Mouse (Mus musculus) embryo, embryonic 9.5 days (tissue): ENCODE results near the gene Wee2.
A peak's percentile ranks its signal among the peaks of the same experiment; 100 is the strongest.

Source experiments
- DNase-seq: peaks from one replicate; pipeline ENCODE4 v3.0.0-alpha.2; 2017; ENCODE audit errors: extremely low spot score

Wee2 gene

GRCm38 (mm10) chr6:40435151-40436046, 3.5 kb upstream of the Wee2 start:
- peak; percentile 67 for DNase-seq

GRCm38 (mm10) chr6:40436047-40436483, 2.8 kb upstream of the Wee2 start, which contains the start of gene E330009J07Rik:
TSS of gene E330009J07Rik (minus strand) at chr6:40436135.
- peak; percentile 83 for DNase-seq

GRCm38 (mm10) chr6:40439731-40440130, 843 bp downstream of the Wee2 start:
- DNase-seq = no peak

- DNase-seq = no peak
Measured at GRCm38 (mm10) chr6:40441276-40441675, 2.4 kb downstream of the Wee2 start.

GRCm38 (mm10) chr6:40441755-40442154, 2.9 kb downstream of the Wee2 start:
- DNase-seq = no peak

GRCm38 (mm10) chr6:40443281-40443928, 4.5 kb downstream of the Wee2 start:
- DNase-seq = no peak

GRCm38 (mm10) chr6:40448626-40449025, 9.7 kb downstream of the Wee2 start:
- no peak for DNase-seq

GRCm38 (mm10) chr6:40454436-40455041, 15.7 kb downstream of the Wee2 start:
- peak; percentile 22 for DNase-seq

- DNase-seq = no peak
Measured at GRCm38 (mm10) chr6:40465710-40466109, 26.8 kb downstream of the Wee2 start.

GRCm38 (mm10) chr6:40470916-40471719, 32.2 kb downstream of the Wee2 start, which contains the start of gene Ssbp1:
TSS of gene Ssbp1 (plus strand) at chr6:40471352.
- peak; percentile 95 for DNase-seq

GRCm38 (mm10) chr6:40471720-40472010, 32.8 kb downstream of the Wee2 start:
- no peak for DNase-seq

GRCm38 (mm10) chr6:40476132-40476531, 37.2 kb downstream of the Wee2 start:
- no peak for DNase-seq

- DNase-seq = no peak
Measured at GRCm38 (mm10) chr6:40479705-40480104, 40.8 kb downstream of the Wee2 start.

- DNase-seq = no peak
Measured at GRCm38 (mm10) chr6:40482318-40482717, 43.4 kb downstream of the Wee2 start.

GRCm38 (mm10) chr6:40490933-40491332, 52.0 kb downstream of the Wee2 start, which contains the start of gene Tas2r137:
TSS of gene Tas2r137 (plus strand) at chr6:40491233.
- no peak for DNase-seq

- DNase-seq = no peak
Measured at GRCm38 (mm10) chr6:40493229-40493628, 54.3 kb downstream of the Wee2 start, which contains the start of gene Tas2r108. TSS of gene Tas2r108 (plus strand) at chr6:40493529.
